Mouse (Mus musculus): ENCODE measurements at regions not wholly inside any gene's neighbourhood (a gene's known extent, or its start where the extent isn't known, plus 50 kb on each side); places are given as distances from the start of the nearest gene placed in this dataset.

DNA sequence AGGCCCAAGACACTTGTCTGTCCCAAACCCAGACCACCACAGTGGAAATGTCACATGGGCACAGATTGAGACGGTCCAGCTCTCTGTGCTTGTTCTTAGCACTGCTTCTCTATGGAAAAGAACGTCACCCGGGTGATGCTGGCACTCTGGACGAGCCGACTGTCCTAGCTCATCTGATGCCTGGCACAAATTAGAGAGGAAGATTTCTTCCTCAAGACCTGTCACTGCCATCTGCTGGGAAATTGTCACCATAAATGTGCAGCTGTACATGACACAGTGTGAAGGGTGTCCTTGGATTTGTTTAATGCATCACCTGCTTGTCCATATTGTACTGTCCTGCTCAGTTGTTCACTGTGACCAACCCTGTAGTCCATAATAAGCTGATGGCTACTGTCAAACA is 238.7 kb upstream of the 4931429L15Rik start:
- TF ChIP-seq EP300 (IDR thresholded peaks at IDR 0.05; ENCODE audit: low read depth in 1 of 2, low read length in 2 of 2) = no peak
- TF ChIP-seq MAFK (IDR thresholded peaks at IDR 0.05; ENCODE audit: borderline replicate concordance, low read depth, low read length) = no peak
- TF ChIP-seq TAL1 (IDR thresholded peaks at IDR 0.05; ENCODE audit: low read length) = no peak

Data from MEL (cell line).